Mouse (Mus musculus) spleen, adult 2 months (tissue): ENCODE results near the gene Bcl10.
A peak's percentile ranks its signal among the peaks of the same experiment; 100 is the strongest.

ENCODE experiments used
- CTCF ChIP-seq: fragments of 200-500 bp; IDR thresholded peaks from 2 replicates; pipeline ENCODE4 v1.5.1; 2011; ENCODE audit warnings: mild to moderate bottlenecking, inconsistent platforms; ENCODE audit not compliant: insufficient read depth, insufficient read length, insufficient replicate concordance; ENCODE audit errors: extremely low read depth
- POLR2A ChIP-seq: fragments of 200-500 bp; IDR thresholded peaks from 2 replicates; pipeline ENCODE4 v1.6.1; 2011; ENCODE audit warnings: low read depth, low read length, inconsistent platforms

- TF ChIP-seq CTCF: peak; percentile 62; the same call in 1 of the 2 replicates
- no peak for TF ChIP-seq POLR2A
Measured at GRCm38 (mm10) chr3:145941971-145942370, 19.4 kb downstream of the Bcl10 start.
